Mouse (Mus musculus) intestine, embryonic 14.5 days (tissue): ENCODE results near the gene Snx9. TPM values are rescaled to one million over a fixed set of nuclear protein-coding genes. Genes with fewer than 3 reads are reported as not detected.

Experiments used
- ATAC-seq: fragments of 200-750 bp; cut with Nextera tagmentation; replicated peaks from 2 replicates; pipeline ENCODE4 v1.8.0; 2017; ENCODE audit warnings: low read depth, moderate number of reproducible peaks, moderate TSS enrichment, moderate library complexity; ENCODE audit not compliant: low FRiP score, low TSS enrichment
- DNase-seq: peaks from one replicate; pipeline ENCODE4 v3.0.0-alpha.2; 2018; ENCODE audit warnings: low spot score
- H3K27ac ChIP-seq: fragments of 300-500 bp; sonication (generic); 2 replicates; pipeline ENCODE4 v1.5.1; 2014; ENCODE audit warnings: low read depth, mild to moderate bottlenecking, control low read depth
- H3K27me3 ChIP-seq: fragments of 300-500 bp; sonication (generic); replicated peaks from 2 replicates; pipeline ENCODE4 v1.6.1; 2014; ENCODE audit warnings: low read length, control low read depth; ENCODE audit not compliant: control insufficient read depth, insufficient read depth
- H3K36me3 ChIP-seq: fragments of 300-500 bp; sonication (generic); 2 replicates; pipeline ENCODE4 v1.6.1; 2014; ENCODE audit warnings: low read length, control low read depth; ENCODE audit not compliant: control insufficient read depth, insufficient read depth
- H3K4me1 ChIP-seq: fragments of 300-500 bp; sonication (generic); replicated peaks from 2 replicates; pipeline ENCODE4 v1.6.1; 2014; ENCODE audit warnings: low read length, control low read depth, mixed read lengths; ENCODE audit not compliant: control insufficient read depth, insufficient read depth
- H3K4me2 ChIP-seq: fragments of 300-500 bp; sonication (generic); 2 replicates; pipeline ENCODE4 v1.6.1; 2014; ENCODE audit warnings: low read length
- H3K4me3 ChIP-seq: fragments of 300-500 bp; sonication (generic); 2 replicates; pipeline ENCODE4 v1.5.1; 2014; ENCODE audit warnings: low read depth, low read length, control low read depth, mixed read lengths
- H3K9ac ChIP-seq: fragments of 300-500 bp; sonication (generic); 2 replicates; pipeline ENCODE4 v1.6.1; 2014; ENCODE audit warnings: mild to moderate bottlenecking, low read length
- H3K9me3 ChIP-seq: fragments of 300-500 bp; sonication (generic); 2 replicates; pipeline ENCODE4 v1.6.1; 2016; ENCODE audit warnings: low read length, control low read depth; ENCODE audit not compliant: control insufficient read depth
- WGBS: fragments of 180-500 bp; shearing (Covaris S2); extraction: QIAGEN DNeasy Blood & Tissue Kit; methylation state at CpG from one replicate; pipeline ENCODE4 v1.1.7; 2014; 5-methylcytosine and 5-hydroxymethylcytosine counted together
- polyA plus RNA-seq: library from polyadenylated mRNA; unstranded; fragments of >200 nt; fragmentation: Nextera tagmentation; extraction: Ambion mirVana; gene quantifications from 2 replicates; pipeline ENCODE4 v1.2.1, GENCODE M21; 2014

Snx9 gene
- polyA plus RNA-seq, 1 experiment from 2014 or later, result 42.7 TPM

DNA sequence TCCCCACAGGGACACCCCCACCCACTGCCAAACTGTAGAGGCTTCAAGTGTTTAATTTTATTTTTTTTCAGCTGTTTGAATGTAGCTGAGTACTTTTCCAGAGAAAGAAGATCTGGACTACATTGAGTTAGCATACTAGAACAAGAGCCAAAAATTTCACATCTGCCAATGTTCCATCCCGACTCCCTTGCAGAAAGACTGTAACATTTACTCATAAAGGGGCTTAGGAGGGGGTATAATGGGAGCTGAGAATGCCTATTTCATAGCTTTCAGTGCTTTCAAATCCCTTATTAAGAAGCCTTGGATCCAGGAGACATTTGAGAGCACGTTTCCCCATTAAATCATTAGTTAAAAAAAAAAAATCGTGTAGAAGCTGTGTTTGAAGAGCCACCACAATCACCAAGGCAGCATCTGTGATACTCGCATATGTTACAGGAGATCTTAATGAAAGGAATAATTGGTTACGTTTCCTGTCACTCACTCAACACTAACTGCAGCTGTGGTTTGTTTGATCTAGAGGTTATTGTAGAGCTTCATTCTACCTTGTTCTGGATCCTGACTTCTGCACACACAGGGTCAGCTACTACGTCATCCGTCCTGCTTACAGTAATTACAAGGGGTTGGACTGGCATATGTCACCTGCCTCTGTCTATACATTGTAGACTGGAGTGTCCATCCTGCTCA, 35.8 kb upstream of the Snx9 start:
- Histone ChIP-seq H3K4me1 (peaks cover 16% of the 10 kb centered on the region), H3K9ac (no peak overlapping the region), H3K27me3 (no peaks in the 10 kb centered on the region), H3K9me3 (no peaks in the 10 kb centered on the region), H3K27ac (peak overlapping the region; percentile 51; the same call in 1 of the 2 replicates), H3K4me2 (no peak overlapping the region), H3K4me3 (no peak overlapping the region), H3K36me3 (no peaks in the 10 kb centered on the region)
- no peak for DNase-seq
- 72% methylated on average over 7 of the region's 7 CpGs for WGBS
- no peak for ATAC-seq

DNA sequence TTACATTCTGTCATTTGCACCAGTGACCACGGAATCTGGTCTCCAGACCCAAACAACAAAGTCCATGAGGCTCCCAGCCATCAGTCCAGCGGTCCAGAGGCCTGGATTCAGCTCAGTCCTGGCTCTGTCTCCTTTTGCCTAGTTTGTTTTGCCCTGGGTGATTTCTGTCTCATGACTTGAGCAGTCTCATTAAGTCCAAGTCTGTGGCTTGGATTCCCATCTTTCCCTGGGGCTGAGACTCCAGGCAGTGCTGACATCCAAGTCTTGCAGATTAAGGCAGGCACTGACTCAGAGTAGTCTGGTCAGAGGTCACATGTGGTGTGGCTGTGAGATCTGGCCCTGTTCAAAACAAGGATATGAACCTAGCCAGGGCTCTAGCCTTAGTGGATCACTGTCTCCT, 35.2 kb upstream of the Snx9 start:
- Histone ChIP-seq H3K27ac (no peak overlapping the region), H3K9ac (no peak overlapping the region), H3K9me3 (no peaks in the 10 kb centered on the region), H3K36me3 (no peaks in the 10 kb centered on the region), H3K4me3 (no peak overlapping the region), H3K4me1 (peaks cover 15% of the 10 kb centered on the region), H3K27me3 (no peaks in the 10 kb centered on the region), H3K4me2 (no peak overlapping the region)
- ATAC-seq, result no peak
- no peak for DNase-seq
- WGBS, result 84% methylated on average over 2 of the region's 2 CpGs

DNA sequence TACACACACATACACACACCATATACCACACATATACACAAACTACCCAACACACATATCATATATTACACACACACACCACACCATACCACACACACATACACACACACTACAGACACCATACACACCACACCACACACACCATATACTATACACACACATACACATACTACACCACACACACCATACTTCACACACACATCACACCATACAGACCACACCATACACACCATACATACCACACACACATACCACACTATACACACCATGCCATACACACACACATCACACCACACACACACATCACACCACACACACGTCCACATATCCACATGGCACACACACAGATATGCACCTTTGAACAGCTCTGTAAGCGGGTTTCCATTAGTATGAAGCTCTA, 34.3 kb upstream of the Snx9 start:
- 81% methylated on average over 2 of the region's 2 CpGs for WGBS
- no peak overlapping the region for H3K27ac ChIP-seq
- H3K4me3 ChIP-seq, result no peak overlapping the region
- H3K27me3 ChIP-seq, result no peaks in the 10 kb centered on the region
- H3K4me2 ChIP-seq, result no peak overlapping the region
- no peak for ATAC-seq
- no peak for DNase-seq
- no peak overlapping the region for H3K9ac ChIP-seq
- H3K4me1 ChIP-seq, result peaks cover 7% of the 10 kb centered on the region
- H3K9me3 ChIP-seq, result no peaks in the 10 kb centered on the region
- no peaks in the 10 kb centered on the region for H3K36me3 ChIP-seq

GRCm38 (mm10) chr17:5807847-5808386, 33.2 kb upstream of the Snx9 start:
- Histone ChIP-seq H3K36me3 (no peaks in the 10 kb centered on the region), H3K4me3 (no peak overlapping the region), H3K27me3 (no peaks in the 10 kb centered on the region), H3K9me3 (no peaks in the 10 kb centered on the region), H3K4me2 (no peak overlapping the region), H3K27ac (no peak overlapping the region), H3K9ac (no peak overlapping the region), H3K4me1 (0 out of 2 replicates have a peak, but pooled peaks cover 4% of the 10 kb centered on the region)
- no peak for ATAC-seq
- 65% methylated on average over 3 of the region's 3 CpGs for WGBS
- DNase-seq, result no peak

- Histone ChIP-seq H3K9me3 (no peaks in the 10 kb centered on the region), H3K4me1 (peaks cover under 1% of the 10 kb centered on the region; the same call in 1 of the 2 replicates), H3K36me3 (no peaks in the 10 kb centered on the region), H3K27ac (no peak overlapping the region), H3K4me3 (no peak overlapping the region), H3K27me3 (no peaks in the 10 kb centered on the region), H3K9ac (no peak overlapping the region), H3K4me2 (no peak overlapping the region)
- ATAC-seq (no peak), DNase-seq (no peak)
- WGBS, result 48% methylated on average over 8 of the region's 8 CpGs
Measured at GRCm38 (mm10) chr17:5813863-5814640, 27.1 kb upstream of the Snx9 start.

DNA sequence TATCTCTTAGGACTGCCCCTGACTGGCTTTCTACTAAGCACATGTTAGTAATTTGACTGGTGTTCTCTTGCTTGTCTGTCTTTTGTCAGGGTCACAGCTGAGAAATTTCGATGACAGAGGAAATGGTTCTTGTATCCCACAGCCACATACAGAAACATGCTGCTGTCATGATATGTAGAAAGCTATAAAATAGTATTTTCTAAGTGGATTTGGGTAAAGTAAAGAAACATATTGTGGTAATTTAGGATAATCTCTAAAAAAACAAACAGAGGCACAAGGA, 26.5 kb upstream of the Snx9 start:
- H3K36me3 ChIP-seq, result no peaks in the 10 kb centered on the region
- H3K9me3 ChIP-seq, result no peaks in the 10 kb centered on the region
- H3K4me1 ChIP-seq, result peaks cover 2% of the 10 kb centered on the region; the same call in 1 of the 2 replicates
- no peaks in the 10 kb centered on the region for H3K27me3 ChIP-seq
- no peak for ATAC-seq
- 38% methylated on average over 1 of the region's 1 CpGs for WGBS
- H3K4me2 ChIP-seq, result no peak overlapping the region
- H3K27ac ChIP-seq, result no peak overlapping the region
- H3K4me3 ChIP-seq, result no peak overlapping the region
- H3K9ac ChIP-seq, result no peak overlapping the region
- DNase-seq, result no peak

DNA sequence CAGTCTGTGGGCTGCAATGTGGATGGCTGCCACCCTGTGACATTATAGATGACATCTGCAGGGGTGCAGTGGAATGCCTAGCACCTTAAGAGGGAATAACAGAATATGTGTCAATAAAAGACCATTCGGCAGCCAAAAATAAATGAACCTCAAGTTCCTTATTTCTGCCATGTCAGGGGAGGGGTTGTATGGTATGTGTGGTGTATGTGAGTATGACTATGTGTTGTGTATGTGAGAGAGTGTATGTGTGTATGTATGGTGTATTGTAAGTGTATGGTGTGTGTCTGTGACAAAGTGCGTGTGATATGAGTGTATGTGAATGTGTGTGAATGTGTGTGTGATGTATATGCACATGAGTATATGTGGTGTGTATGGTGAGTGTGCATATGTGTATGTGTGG, 23.3 kb upstream of the Snx9 start:
- H3K9me3 ChIP-seq, result no peaks in the 10 kb centered on the region
- no peak overlapping the region for H3K27ac ChIP-seq
- H3K4me1 ChIP-seq, result peaks cover 2% of the 10 kb centered on the region; the same call in 1 of the 2 replicates
- no peak for ATAC-seq
- DNase-seq, result no peak
- H3K36me3 ChIP-seq, result no peaks in the 10 kb centered on the region
- H3K27me3 ChIP-seq, result no peaks in the 10 kb centered on the region
- no peak overlapping the region for H3K4me3 ChIP-seq
- WGBS, result 95% methylated on average over 2 of the region's 2 CpGs
- no peak overlapping the region for H3K9ac ChIP-seq
- H3K4me2 ChIP-seq, result no peak overlapping the region

- WGBS, result 50% methylated on average over 6 of the region's 6 CpGs
- Histone ChIP-seq H3K27ac (no peak overlapping the region), H3K4me3 (no peak overlapping the region), H3K9me3 (no peaks in the 10 kb centered on the region), H3K4me2 (no peak overlapping the region), H3K27me3 (no peaks in the 10 kb centered on the region), H3K36me3 (no peaks in the 10 kb centered on the region), H3K4me1 (peaks cover 2% of the 10 kb centered on the region; the same call in 1 of the 2 replicates), H3K9ac (no peak overlapping the region)
- ATAC-seq (no peak), DNase-seq (no peak)
Measured at GRCm38 (mm10) chr17:5819105-5819504, 22.0 kb upstream of the Snx9 start.
